Mouse (Mus musculus) induced T-regulatory cell, adult 2 months (primary cell): Measurements from ENCODE around the gene Sec22c.

Experiments
- DNase-seq: peaks from one replicate; pipeline ENCODE4 v3.0.0-alpha.2; 2012; ENCODE audit warnings: low read depth

The Sec22c gene

DNA sequence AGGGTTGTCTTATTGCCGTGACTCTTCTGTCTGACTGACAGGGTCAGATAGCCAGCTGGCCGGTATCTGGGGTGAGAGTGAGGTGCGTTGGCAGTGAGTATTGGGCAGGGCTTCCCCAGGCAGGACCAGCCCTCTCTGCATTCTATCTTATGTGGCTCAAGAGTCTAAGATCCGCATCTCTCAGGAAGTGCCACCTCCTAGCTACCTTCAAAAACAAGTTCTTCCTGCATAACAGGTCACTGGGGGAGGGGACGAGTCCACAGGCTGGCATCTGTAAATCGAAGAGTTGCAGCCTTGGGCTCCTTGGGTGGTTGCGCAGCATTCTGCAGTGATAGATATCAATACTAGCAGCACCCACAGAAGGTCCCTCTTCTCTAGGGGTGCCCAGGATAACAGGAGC lies 58.3 kb downstream of the Sec22c start:
- peak; percentile 35 for DNase-seq

DNA sequence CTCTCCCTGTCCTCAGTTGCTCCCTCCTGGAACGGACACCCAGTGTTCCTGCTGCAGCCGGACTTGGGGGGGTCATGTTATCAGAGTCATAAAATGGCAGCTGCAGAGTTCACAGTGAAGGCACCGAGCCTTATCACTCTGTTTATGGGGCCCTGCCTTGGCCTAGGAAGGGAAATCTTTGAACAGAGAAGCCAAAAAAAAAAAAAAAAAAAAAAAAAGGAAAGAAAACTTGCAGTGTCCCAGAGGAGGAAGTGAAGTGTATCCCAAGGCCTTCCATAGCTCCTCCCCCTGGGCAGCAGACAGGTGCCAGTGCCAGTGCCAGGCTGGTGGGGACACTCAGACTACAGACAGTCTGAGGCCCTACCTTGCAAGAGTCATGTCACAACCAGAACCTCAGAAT lies 60.4 kb downstream of the Sec22c start:
- DNase-seq = no peak

DNA sequence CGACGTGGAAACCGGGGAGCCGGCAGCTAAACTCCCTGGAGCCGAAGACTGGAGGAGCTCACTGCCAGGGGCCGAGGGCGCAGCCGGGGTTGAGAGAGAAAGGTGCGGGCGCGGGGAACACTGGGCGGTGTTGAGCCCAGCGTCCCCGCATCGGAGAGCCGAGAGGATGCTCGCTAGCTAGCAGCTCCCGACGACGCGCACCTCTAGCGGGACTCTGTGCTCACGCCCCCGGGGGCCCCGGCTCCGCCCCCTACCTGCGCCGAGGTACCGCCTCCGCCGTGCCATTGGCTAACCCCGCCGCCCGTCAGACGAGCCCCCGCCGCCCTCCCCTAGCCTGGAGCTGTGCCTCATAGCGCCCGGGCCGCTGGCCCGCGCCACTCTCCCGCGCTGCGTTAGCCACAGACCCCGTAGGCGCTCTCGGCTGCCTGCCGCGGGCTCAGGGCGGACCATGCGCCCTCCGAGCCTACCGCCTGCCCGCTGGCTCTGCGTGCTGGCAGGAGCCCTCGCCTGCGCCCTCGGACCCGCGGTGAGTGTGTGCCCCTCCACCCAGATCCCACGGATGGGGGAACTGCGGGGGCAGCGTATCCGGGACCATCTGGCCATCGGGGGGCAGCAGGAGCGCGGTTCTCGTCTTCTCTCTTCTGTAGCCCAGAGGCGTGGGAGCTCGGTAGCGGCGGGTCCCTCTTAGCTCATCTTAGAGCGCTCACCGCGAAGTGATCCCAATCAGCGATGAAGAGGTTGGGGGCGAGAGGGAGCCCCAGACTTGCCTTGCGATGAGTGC lies 62.7 kb downstream of the Sec22c start, which contains the start of gene Vipr1:
Gene Vipr1 (plus strand): TSS at position 316 of the 781 bp plus-strand sequence.
- DNase-seq = peak; percentile 92

DNA sequence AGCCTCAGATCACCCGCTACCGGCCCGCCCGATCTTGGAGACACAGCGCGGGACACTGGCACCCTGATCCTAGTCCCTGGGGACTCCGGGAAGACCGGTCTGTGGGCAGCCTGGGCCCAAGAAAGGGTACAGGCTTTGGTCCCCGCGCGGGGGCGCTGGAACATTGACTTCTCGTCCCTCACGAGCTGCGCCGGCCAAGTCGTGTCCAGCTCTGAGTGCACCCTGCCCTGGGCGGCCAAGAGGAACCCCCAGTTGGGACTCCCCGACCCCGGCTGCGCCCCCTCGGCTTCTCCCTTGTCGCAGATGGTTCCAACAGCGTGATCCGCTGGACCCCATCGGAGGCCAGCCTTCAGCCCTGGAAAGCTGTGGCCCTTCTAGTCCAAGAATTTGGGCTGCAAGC lies 63.3 kb downstream of the Sec22c start, which contains the start of gene Lyzl4:
Gene Lyzl4 (minus strand): TSS at position 96 of the 400 bp plus-strand sequence.
- peak; percentile 79 for DNase-seq

DNA sequence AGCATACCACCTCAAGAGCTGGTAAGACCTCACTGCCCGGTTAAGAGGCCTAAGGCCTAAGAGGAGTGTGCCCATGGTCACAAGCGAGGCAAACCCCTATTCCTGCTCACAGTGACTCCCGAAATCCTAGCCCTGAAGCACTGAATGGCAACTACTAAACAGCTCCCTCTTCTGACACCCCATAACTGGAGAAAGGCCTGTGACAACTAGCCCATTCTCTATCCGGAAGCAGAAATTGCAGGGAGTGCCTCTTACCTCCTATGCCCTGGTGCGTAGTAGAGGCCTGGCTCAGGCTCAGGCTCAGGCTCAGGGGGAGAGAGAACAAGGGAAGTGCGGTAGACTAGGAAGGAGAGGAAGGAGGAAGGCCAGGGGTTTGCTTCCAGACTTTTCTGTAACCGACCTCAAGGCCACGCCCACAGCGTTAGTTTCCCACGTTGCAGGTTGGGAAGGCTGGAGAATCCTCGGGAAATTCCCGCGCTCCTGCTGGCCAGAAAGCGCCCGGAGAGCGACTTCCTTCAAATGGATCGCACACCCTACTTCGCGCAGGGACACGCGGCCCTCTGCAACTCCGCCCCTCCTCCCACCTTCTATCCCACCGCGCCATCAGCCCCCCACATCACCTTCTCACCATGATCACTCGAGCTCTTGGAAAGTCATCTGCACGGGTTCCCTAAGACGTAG lies 63.9 kb downstream of the Sec22c start:
- DNase-seq = no peak

DNA sequence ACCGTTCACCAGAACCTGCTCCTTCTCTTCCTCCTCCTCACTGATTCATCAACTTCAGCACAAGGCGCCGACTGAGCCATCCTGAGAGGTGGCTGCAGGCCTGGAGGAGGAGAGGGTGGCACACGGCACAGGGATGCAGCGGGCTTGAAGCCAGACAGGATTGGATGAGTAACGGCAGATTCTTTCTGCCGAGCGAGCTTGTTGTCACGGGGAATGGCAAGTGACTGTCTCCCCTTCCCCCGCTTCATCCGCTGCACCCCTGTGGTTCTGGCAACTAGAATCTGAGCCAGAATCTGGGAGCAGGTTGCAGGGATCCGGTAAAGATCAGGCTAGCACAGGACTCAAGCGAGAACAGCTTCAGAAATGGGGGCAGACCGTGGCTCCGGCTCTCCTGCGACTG lies 65.5 kb downstream of the Sec22c start:
- DNase-seq = no peak

DNA sequence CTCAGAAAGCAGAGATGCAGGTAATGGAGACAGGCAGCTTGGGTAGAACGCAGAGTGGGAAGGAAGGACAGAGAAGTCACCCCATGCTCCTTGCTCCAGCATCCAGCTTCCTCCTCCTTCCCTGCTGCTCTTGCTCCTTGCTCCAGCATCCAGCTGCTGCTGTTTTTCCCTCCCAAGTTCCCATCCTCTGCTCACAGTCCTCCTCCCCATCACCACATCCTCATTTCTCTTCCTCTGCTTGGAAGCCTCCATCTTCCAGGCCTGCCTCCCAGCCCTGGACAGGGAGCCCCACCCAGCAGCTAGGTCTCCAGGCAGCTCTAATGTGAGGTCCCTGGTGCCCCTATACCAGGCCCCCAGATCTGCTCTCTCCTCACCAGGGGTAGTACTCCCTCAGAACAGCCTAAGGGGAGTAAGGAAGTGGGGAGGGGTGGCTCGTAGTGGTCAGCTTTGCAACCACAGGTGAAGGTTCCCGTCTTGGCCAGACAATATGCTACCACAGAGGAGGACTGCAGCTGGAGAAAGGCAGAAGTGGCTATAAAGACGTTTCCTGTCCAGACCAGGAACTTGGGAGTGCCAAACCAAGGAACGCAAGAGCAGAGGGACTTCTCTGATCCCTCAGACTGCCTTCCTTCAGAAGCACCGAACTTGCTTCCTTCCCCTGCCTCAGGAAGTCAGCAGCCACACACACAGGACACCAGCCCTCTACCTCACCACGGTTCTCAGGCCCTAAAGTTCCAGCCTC lies 69.3 kb downstream of the Sec22c start:
- DNase-seq = no peak

DNA sequence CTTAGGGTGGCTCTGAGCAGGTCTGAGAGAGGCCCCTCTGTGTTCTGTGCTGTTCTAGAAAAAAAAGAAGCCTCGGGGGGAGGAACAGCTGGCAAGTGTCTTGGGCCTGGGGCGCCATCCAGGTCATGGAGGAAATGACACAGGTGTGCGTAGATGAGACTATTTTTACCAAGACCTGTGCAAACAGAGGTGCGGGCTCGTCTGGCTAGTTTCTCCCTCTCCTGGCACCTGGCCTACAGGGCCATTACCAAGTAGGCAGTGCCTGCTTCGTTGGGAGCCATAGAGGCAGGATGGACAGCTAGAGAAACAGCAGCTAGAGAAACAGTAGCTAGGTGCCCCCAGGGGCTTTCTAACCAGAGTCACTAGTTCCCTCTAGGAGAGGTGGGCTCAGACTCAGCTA lies 72.0 kb downstream of the Sec22c start:
- DNase-seq = no peak

DNA sequence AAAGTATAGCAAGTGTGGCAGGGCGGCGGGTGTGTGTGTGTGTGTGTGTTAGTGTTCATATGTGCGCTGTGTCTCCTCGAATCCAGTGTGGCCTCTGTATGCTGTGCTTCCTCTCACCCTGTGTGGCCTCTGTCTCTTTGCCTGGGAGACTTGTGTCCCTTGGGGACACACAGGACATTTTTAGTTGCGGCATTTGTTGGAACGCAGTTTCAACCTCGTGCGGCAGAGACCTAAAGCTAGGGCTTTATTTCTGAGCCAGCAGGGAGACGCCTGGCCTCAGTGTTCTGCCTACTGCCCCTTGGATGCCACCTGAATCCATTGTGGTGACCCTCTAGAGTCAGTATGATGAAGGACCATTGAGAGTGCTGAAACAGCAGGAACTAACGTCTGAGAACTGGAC lies 72.4 kb downstream of the Sec22c start:
- no peak for DNase-seq

DNA sequence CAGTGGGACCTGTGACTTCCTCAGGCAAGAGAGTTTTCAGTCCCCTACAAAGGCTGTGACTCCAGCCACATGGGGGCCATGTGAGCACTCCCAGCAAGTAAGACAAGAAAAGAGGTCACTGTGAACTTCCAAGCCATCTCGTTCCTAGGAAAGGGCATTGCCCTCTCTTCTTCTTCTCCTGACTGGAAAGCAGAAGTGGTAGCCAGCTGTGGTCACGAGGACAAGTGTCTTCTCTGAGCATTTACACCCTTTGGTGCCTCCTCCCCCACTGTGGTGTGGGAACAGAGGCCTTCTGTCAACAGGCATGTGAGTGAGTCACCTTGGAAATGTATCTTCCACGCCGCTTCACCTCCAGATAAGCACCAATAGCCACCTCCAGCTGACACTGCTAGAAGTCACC lies 73.3 kb downstream of the Sec22c start:
- DNase-seq = no peak

DNA sequence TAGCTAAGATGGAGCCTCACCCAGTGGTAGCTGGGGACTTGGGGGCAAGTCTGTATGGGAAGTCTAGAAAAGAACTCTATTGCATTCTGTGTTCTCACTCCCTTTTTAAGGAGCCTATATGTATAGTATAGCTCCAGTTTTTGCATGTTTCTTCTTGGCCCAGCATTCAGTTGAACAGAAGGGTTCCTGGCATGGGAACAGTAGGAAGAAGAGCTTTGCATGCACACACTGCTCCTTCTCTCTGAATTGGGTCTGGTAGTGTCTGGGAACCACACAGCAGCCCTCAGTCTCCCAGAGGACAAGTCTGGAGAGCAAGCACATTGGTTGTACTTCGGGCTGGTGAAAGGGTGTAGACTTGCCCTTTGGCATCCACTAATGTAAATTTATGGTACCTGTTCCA lies 74.7 kb downstream of the Sec22c start:
- no peak for DNase-seq
